Mouse (Mus musculus) limb, embryonic 14.5 days (tissue): Measurements from ENCODE around the gene Tmem35b. TPM values are rescaled to one million over a fixed set of nuclear protein-coding genes. Genes with fewer than 3 reads are reported as not detected.

Experiments
- ATAC-seq: fragments of 200-750 bp; cut with Nextera tagmentation; 2 replicates; pipeline ENCODE4 v1.8.0; 2017; ENCODE audit warnings: low read depth, moderate number of reproducible peaks, moderate TSS enrichment; ENCODE audit not compliant: low FRiP score
- DNase-seq: peaks from one replicate; pipeline ENCODE4 v3.0.0-alpha.2; 2015; ENCODE audit warnings: low spot score
- H3K27ac ChIP-seq: fragments of 300-500 bp; sonication (generic); replicated peaks from 2 replicates; pipeline ENCODE4 v1.5.1; 2014; ENCODE audit warnings: low read depth, mild to moderate bottlenecking, low read length, moderate library complexity, mixed read lengths
- H3K27me3 ChIP-seq: fragments of 300-500 bp; sonication (generic); 2 replicates; pipeline ENCODE4 v1.6.1; 2014; ENCODE audit warnings: low read length, mixed read lengths; ENCODE audit not compliant: control insufficient read depth, insufficient read depth
- H3K36me3 ChIP-seq: fragments of 300-500 bp; sonication (generic); 2 replicates; pipeline ENCODE4 v1.6.1; 2014; ENCODE audit warnings: mild to moderate bottlenecking, low read length, moderate library complexity, mixed read lengths; ENCODE audit not compliant: control insufficient read depth, insufficient read depth
- H3K4me1 ChIP-seq: fragments of 300-500 bp; sonication (generic); 2 replicates; pipeline ENCODE4 v1.6.1; 2014; ENCODE audit warnings: antibody characterized with exemption, low read length, mixed read lengths; ENCODE audit not compliant: control insufficient read depth, insufficient read depth
- H3K4me2 ChIP-seq: fragments of 300-500 bp; sonication (generic); replicated peaks from 2 replicates; pipeline ENCODE4 v1.6.1; 2014; ENCODE audit warnings: low read depth, mild to moderate bottlenecking, low read length, moderate library complexity; ENCODE audit not compliant: severe bottlenecking
- H3K4me3 ChIP-seq: fragments of 300-500 bp; sonication (generic); replicated peaks from 2 replicates; pipeline ENCODE4 v1.5.1; 2014; ENCODE audit warnings: low read length
- H3K9ac ChIP-seq: fragments of 300-500 bp; sonication (generic); 2 replicates; pipeline ENCODE4 v1.6.1; 2014; ENCODE audit warnings: mild to moderate bottlenecking, low read depth, low read length, moderate library complexity; ENCODE audit not compliant: severe bottlenecking
- H3K9me3 ChIP-seq: fragments of 300-500 bp; sonication (generic); 2 replicates; pipeline ENCODE4 v1.6.1; 2016; ENCODE audit warnings: low read length; ENCODE audit not compliant: control insufficient read depth
- POLR2A ChIP-seq: fragments of 200-500 bp; IDR thresholded peaks from 2 replicates; pipeline ENCODE4 v1.8.0; 2012; ENCODE audit warnings: inconsistent platforms, mild to moderate bottlenecking, moderate library complexity, borderline replicate concordance; ENCODE audit not compliant: insufficient read depth, insufficient read length; ENCODE audit errors: extremely low read depth
- WGBS: fragments of 180-500 bp; shearing (Covaris S2); extraction: QIAGEN DNeasy Blood & Tissue Kit; methylation state at CpG from one replicate; pipeline ENCODE4 v1.1.7; 2014; 5-methylcytosine and 5-hydroxymethylcytosine counted together
- polyA plus RNA-seq, 2 experiments: library from polyadenylated mRNA; depleted of rRNA in 1 of 2; stranded (reverse) in 1 of 2; unstranded in 1 of 2; fragments of >200 nt; fragmentation: Nextera tagmentation in 1 of 2; extraction: Ambion mirVana in 1 of 2; gene quantifications; 2 replicates each; pipeline versions ENCODE4 v1.2.1 to v1.2.3; 2012 to 2014

Gene Tmem35b
- 12.9 and 13.8 TPM in 2 replicates for polyA plus RNA-seq (2012; rRNA removed)
- 12.5 and 15.1 TPM in 2 replicates for polyA plus RNA-seq (2014; fragmentation: Nextera tagmentation; extraction: Ambion mirVana)

GRCm38 (mm10) chr4:127123391-127123790, at the start of gene Tmem35b:
Gene Tmem35b (plus strand): TSS chr4:127123691.
- DNase-seq (no peak), ATAC-seq (no peak)
- no peak within 1 kb of the TSS for H3K9ac ChIP-seq
- peaks cover 6% of the 10 kb centered on the region for H3K4me1 ChIP-seq
- no peaks in the 10 kb centered on the region for H3K9me3 ChIP-seq
- H3K27ac ChIP-seq: no peak within 1 kb of the TSS
- H3K4me2 ChIP-seq: no peak within 1 kb of the TSS
- no peaks in the 10 kb centered on the region for H3K27me3 ChIP-seq
- no peak for TF ChIP-seq POLR2A
- 90% methylated on average over 5 of the region's 5 CpGs for WGBS
- no peak within 1 kb of the TSS for H3K4me3 ChIP-seq
- peaks cover 16% of the 10 kb centered on the region for H3K36me3 ChIP-seq

GRCm38 (mm10) chr4:127074915-127075314, 48.6 kb upstream of the Tmem35b start:
- Histone ChIP-seq H3K9me3 (no peaks in the 10 kb centered on the region), H3K4me3 (no peak overlapping the region), H3K27ac (no peak overlapping the region), H3K4me1 (peaks cover 6% of the 10 kb centered on the region), H3K27me3 (no peaks in the 10 kb centered on the region), H3K4me2 (no peak overlapping the region), H3K36me3 (no peaks in the 10 kb centered on the region), H3K9ac (no peak overlapping the region)
- no peak for TF ChIP-seq POLR2A
- WGBS: 63% methylated on average over 1 of the region's 1 CpGs
- DNase-seq (no peak), ATAC-seq (no peak)

- H3K4me1 ChIP-seq: peaks cover 6% of the 10 kb centered on the region
- ATAC-seq: peak; percentile 97
- TF ChIP-seq POLR2A: peak; percentile 57; the same call in 1 of the 2 replicates
Observed at GRCm38 (mm10) chr4:127076875-127077548, 46.5 kb upstream of the Tmem35b start, which contains the start of gene Zmym6. Gene Zmym6 (plus strand): TSS chr4:127077383.

GRCm38 (mm10) chr4:127080806-127081205, 42.7 kb upstream of the Tmem35b start:
- H3K27me3 ChIP-seq: no peaks in the 10 kb centered on the region
- no peak for DNase-seq
- H3K36me3 ChIP-seq: peaks cover 4% of the 10 kb centered on the region; the same call in 1 of the 2 replicates
- no peak overlapping the region for H3K27ac ChIP-seq
- WGBS: 32% methylated on average over 1 of the region's 1 CpGs
- H3K4me1 ChIP-seq: peaks cover 6% of the 10 kb centered on the region
- H3K9me3 ChIP-seq: no peaks in the 10 kb centered on the region
- no peak overlapping the region for H3K9ac ChIP-seq
- TF ChIP-seq POLR2A: no peak
- H3K4me3 ChIP-seq: no peak overlapping the region
- no peak for ATAC-seq
- H3K4me2 ChIP-seq: no peak overlapping the region

More at GRCm38 (mm10) chr4:127076875-127077548, 46.5 kb upstream of the Tmem35b start, which contains the start of gene Zmym6:
- Histone ChIP-seq H3K4me3 (peak within 1 kb of the TSS; percentile 56), H3K4me2 (peak within 1 kb of the TSS; percentile 59), H3K9me3 (no peaks in the 10 kb centered on the region), H3K27me3 (no peaks in the 10 kb centered on the region), H3K27ac (peak within 1 kb of the TSS; percentile 73), H3K9ac (peak within 1 kb of the TSS; percentile 70), H3K36me3 (peaks cover 4% of the 10 kb centered on the region; the same call in 1 of the 2 replicates)
- 2% methylated on average over 46 of the region's 46 CpGs for WGBS
- peak; percentile 96 for DNase-seq

- DNase-seq (no peak), ATAC-seq (no peak)
- Histone ChIP-seq H3K4me2 (no peak overlapping the region), H3K9ac (no peak overlapping the region), H3K27me3 (no peaks in the 10 kb centered on the region), H3K4me1 (peaks cover 2% of the 10 kb centered on the region), H3K27ac (no peak overlapping the region), H3K9me3 (no peaks in the 10 kb centered on the region), H3K36me3 (peaks cover 4% of the 10 kb centered on the region; the same call in 1 of the 2 replicates), H3K4me3 (no peak overlapping the region)
- 85% methylated on average over 2 of the region's 2 CpGs for WGBS
- TF ChIP-seq POLR2A: no peak
Observed at GRCm38 (mm10) chr4:127083131-127083530, 40.4 kb upstream of the Tmem35b start.
